Mouse (Mus musculus) kidney, adult 11 months (tissue): ENCODE results near the gene Teddm3.
"Not testable (repeated sequence)": the region's sequence is repeated elsewhere in the genome, so short reads cannot be mapped to it uniquely, and the experiment has no call there.

Source experiments
- DNase-seq: peaks from one replicate; pipeline ENCODE4 v3.0.0; 2022

Teddm3 gene

DNA sequence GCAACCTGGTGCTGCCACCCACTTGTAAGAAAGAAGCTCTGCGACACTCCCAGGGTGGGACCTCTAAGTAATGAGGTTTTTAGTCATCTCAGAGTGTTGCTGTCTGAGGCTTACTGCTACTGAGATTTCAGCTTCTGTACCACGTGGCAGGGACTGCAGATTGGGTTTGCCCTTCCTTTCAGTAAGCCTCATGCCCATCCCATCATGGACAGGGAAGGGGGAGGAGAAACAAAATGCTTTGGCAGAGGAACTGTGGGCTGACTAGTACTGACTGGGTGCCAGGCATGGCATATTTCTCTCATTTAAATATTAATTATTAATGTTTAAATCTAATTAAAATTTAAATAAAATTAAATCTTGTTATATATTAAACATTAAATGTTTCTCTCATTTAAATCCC is at the start of gene Teddm3:
Teddm3 (minus strand) TSS at position 101 of the 400 bp plus-strand sequence.
- DNase-seq, result not testable (repeated sequence)

DNA sequence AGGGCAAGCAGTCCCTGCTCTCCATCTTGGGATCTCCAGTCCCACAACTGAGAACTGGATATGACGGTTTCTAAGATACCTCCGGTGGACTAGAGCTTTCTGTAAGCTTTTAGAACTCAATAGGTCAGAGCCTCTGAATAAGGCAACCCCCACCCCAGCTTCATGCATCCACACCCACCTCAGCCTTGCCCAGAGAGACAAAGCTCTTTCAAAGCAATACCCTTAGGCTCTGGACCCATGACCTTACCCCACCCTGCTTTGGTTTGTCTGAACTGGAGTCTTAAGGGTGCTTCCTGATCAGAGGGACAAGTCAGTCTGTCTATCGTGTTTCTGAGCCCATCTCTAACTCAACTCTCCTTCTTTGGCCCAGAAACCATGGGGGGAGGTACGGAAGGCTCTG is 48.9 kb upstream of the Teddm3 start:
- no peak for DNase-seq

DNA sequence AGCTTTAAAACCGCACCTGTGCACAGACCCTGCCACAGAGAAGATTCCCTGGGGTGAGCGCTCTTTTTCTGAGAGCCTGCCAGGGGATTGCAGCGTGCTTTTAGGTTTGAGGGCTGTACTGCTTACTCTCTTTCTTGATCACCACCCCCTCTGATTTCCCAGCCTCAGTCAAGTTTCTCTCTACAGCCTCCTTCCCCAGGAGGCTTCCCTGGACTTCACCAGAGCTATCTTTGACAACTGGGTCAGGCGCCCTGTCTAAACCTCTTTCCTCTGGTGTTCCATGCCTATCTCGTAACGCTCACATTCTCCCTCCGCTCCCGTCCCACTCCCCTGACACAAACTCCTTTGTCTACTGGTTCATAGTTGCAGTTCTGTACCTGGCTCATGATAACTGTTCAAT is 45.6 kb upstream of the Teddm3 start:
- no peak for DNase-seq

DNA sequence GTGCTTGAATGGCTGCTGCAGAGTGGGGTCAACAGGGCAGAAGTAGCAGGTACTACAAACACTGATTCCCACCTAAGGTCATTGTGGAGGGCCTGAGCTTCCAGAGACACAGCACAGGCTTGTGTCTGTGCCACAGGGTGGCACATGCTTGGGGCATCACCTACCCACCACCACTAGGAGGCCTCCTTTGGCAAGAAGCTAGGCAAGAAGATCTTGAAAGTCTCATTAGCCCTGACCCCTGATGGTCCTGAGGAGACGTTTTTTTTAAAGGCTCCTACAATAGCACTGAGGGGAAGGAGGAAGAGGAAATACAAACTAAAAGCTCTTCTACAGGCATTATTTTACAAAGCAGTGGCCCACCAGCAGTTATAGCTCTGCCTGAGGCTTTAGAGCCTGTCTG is 44.7 kb upstream of the Teddm3 start:
- DNase-seq, result no peak

DNA sequence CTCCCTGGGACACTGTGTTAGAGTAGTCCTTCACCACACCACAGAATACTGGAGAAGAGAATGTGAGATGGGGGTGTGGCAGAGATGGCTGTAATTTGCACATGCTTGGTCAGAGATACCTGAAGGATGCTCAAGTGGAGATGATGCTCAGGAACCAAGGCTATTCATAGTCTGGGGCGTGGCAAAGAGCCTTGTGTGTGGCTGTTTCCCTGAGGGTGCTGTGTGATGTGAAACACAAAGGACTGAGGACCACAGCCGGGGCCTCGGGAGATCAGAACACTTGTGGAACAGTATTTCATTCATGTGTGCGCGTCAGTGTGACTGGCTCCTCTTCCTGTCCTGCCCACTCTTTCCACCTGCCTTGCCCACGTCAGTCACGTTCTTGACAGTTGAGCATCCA is 44.2 kb upstream of the Teddm3 start:
- DNase-seq, result no peak

DNA sequence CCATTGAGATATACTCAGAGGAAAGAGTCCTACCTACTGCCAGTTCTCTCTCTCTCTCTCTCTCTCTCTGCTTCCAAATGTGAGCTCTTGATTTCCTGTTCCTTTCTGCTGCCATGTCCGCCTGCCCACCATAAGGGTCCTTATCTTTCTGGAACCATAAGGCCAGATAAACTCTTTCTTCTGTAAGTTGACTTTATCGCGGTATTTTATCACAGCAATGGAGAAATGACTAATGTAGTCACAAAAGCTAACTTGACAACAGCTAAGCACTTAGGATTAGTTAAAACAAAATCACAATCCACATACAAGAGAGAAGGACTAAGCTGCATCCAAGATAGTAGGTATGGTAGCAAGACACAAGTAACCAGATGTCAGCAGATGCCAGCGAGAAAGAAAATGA is 43.7 kb upstream of the Teddm3 start:
- DNase-seq, result no peak

DNA sequence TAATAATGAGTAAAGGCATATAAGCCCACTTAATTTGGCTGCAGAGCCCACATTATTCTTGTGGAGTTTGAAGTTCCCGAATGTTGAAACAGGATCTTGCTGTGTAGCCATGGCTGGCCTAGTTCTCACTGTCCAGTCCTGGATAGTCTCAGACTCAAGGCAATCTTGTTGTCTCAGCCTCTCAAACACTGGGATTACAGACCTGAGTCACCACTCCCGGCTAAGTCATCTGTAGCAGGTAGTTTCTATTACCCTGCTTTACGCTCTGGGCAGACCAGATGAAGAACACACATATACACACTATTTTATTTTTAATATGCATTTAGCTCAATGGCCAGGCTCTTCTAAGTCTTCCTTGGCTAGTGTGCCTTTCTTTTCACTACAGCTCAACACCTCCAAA is 42.8 kb upstream of the Teddm3 start:
- no peak for DNase-seq

DNA sequence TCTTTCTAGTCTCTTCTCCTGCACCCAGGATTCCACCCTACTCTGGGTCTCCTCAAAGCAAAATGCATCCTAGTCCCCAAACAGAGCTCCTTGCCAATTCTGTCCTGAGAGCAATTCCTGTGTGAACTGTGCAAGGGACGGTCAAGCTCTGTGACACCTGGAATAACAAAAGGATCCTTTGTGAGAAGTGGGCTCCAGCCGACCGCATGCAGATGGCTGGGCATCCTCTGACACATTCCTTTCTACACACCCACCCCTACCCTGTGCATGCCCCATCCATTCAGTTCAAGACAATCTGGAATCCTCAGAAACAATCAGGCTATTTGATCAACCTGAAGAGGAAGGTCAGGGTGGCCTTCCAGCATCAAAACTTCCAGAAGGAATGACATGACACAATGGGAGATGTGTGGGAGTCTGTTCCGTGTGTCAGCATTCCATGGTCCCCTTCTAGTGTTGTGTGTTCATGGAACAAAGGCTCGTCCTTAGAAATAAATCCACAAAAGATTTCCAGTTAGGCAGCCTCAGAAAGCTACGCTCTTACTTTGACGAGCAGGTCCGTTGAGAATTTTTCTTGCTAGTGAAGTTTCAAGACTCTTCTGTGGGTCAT is 41.6 kb upstream of the Teddm3 start:
- no peak for DNase-seq

DNA sequence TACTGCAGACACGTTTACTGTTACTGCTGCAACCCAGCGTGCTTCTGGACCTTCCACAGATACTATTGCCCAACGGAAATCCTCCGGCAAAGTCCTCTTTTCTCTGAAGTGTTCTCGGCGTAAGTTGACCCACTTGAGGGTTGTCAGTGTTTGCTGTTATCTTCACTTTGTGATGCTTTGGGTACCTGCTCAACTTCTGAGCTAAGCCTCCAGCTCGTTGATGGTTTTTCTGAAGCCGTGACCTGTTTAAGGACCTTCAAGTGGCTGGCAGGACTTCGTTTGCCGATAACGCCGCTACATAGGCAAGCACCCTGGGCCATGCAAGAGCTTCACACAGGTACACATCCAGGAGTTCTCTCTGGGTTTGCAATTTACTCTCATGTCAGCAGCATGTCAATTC is 40.4 kb upstream of the Teddm3 start:
- no peak for DNase-seq

DNA sequence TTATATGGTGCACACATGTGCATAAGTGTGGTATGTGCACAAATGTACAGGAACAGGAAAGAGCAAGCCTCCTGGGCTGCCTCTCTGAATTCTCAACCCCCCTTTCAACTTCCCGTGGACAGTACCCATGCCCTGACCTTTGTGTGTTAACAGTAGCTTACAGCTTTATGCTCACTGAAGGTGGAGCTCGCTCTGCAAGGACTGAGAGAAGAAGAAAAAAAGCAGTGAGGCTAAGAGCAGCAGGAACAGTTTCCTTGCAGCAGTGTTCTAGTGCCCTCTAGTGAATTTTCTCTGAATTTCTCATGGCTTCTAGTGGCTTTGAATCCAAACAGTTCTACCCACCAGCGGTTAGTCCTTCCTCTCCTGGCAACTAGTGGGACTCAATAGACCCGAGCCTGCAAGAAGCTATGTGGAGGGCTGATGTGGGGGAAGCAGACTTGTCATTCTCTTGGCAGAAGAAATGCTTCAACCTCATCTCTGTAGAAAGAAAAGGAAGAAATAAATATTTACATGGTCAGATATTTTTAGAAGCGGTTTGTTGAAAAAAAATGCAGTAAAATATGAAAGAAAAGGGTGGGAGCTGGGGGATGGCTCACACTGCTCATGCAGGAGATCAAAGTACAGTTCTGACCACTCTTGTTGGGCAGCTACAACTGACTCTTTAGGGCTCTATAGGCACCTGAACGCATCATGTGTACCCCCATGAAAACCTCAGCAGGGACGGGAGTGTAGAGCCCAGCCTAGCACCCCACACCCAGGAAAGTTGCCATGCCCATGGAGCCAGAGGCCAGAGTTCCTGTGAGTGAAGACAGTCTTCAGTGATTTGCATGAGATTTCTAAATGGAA is 38.9 kb upstream of the Teddm3 start:
- no peak for DNase-seq

DNA sequence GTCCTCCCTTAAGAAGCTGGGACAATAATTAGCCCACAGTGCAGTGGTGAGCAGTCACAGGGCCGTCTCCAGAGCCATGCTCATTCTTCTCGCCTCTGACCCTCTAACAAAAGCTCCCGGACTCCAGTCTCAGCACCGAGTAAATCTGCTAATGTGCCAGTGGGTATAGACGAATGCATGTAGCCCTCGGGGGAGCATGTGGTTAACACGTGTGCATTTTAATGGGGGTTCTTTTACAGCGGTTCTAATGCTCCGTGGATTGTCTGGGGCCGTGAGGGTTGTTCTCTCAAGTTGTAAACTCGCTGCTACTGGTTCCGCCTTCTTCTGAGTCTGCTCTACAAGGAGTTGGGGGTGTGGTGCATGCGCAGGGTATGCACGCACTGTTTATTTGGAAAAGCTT is 37.8 kb upstream of the Teddm3 start:
- DNase-seq, result no peak

DNA sequence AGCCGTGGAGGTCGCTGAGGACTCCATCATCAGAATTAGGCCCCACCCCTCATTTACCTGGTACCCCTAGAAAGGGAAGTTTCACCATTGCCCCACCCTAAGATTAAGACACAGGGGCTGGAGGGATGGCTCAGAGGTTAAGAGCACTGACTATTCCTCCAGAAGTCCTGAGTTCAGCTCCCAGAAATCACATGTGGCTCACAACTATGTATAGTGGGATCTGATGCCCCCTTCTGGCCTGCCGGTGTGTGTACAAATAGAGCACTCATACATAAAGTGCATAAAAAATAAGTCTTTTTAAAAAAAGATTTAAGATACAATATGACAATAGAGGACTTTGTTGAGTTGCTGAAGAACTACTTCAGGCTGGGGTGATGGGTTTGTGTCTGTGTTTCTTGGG is 34.5 kb upstream of the Teddm3 start:
- DNase-seq, result no peak

DNA sequence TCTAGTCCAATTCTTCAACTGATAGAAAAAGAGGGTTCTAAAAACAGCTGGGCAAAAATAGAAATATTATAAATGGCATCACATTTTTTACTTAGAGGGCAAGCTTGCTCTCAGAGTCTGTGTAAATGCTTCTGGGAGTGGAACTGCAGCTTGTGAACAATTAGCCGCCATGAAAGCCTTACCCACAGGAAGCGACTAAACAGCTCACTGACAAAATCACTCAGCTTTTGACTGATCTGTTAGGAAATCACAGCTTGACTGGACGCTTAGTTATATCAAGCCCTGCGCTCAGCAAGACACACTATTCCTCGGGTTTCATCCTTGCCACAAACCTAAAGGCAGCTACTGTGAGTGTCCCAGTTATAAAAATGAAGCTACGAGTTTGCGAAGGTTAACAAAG is 33.8 kb upstream of the Teddm3 start:
- no peak for DNase-seq

DNA sequence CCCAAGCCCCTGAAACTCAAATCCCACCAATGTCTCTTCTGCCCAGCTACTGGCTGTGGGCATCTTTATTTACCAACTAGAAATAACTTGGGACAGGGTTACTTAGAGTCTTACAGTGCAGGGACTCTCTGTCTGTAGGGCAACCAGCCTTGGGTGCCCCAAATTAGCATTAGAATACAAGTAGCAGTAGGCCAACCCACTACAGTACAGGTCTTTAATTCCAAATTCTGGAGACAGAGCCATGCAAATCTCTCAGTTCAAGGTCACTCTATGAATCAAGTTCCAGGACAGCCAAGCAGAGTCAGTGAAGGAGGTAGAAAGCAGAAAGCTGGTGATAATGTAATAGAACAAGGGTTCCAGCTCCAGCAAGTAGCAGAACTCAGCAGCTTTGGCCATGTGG is 30.9 kb upstream of the Teddm3 start:
- no peak for DNase-seq

DNA sequence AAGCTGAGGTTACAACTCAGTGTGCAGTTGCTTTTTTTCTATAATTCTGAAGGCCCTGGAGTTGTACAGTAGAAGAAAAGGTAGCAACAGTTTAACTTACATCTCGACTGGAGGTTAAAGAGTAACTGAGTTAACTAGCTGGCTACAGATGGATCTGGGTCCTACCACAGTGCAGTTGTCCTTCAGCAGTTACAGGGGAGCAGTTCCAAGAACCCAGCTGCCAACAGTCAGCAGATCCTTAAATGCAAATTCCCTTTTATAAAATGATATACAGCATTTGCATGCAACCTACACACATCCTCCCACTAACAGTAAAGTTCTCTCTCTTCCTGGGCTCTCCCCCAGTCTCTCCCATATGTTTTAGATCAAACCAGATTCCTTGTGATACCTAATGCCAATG is 28.3 kb upstream of the Teddm3 start:
- peak; percentile 63 for DNase-seq

DNA sequence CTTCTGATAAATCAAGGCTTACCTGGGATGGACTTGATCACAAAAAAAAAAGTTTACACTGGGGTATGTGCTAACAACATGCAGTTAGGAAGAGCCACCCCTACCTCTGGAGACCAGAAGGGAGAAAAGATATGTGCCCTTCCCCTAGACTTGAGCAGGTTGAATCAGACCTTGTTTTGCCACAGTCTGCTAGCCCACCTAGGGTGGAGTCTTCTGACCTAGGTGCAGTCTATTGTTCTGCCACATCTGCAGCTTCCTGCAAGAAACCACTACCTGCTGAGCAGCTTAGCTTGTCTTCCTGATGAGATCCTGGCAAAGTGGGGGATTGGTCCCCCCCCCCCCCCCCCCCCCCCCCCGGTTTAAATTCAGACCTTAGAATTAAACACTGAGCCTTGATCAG is 21.4 kb upstream of the Teddm3 start:
- DNase-seq, result no peak

DNA sequence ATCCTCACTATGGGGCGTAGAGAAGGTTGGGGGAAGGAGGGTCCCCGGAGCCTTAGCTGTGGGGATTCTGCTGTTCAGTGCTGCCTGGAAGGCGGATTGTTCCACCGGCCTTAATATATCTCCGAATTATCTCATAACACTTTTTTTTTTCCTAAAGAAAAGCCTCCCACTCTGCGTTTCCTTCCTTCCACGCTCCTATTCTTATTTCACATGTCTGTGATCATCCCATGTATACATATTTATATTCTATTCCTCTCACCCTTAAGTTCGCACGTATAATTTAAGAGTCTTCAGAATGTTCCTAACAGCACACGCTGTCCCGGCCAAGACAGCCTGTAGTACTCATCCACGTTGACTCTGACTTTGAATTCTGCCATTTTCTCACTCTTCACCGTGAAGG is 14.9 kb upstream of the Teddm3 start:
- DNase-seq, result no peak

DNA sequence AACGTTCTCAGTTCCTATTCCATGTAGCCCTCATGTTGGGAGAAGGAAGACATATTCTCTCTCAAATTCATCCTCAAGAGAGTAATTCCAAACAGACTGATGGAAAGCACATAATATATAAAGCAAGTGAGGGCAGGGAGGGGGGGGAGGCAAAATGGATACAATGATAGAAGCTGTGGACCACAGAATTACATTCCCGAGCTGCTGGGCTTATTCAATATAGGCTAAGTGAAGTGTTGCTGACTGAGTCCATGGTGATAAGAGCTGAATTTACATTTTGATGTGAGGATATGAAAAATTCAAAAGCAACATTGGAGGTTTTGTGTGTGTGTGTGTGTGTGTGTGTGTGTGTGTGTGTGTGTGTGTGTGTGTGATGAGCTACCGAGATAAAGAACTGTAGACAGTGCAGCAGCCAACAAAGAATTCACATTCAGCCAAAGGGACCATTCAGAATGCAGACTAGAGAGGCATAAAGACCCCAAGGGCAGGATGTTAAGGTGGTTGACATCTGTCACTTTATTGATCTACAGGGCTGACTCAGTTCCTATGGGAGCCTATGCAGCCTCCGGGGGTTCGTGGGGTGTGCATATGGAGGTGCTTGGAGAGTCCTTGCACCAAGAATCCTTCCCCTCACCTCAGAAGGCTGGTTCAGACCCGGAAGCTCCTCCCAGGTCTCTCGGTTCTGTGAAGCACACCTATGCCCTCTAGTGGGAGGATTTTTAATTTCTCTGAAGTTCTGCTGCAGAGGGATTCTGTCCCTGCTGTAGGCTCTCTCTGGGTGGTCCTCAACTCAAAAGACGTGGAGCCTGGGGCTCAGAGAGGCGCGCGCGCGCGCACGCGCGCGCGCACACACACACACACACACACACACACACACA is 11.8 kb upstream of the Teddm3 start:
- DNase-seq, result not testable (repeated sequence)

DNA sequence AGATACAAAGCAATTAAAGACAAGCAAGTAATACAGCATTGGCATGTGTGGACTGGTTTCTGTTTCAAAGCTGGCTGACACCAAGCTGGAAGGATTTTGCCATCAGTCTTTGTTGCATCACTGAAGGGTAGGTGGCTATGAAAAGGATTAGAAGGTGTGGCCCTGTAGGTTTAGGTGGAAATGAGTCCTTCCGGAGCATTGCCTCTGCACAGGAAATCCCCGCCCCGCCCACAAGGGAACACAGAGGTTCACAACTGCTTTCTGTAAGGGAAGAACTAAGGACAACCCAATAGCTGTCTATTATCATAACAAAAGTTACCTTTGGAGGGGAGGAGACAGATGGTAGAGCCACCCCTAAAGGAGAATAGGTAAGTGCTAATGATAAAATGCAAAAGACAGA is 9.6 kb upstream of the Teddm3 start:
- DNase-seq, result not testable (repeated sequence)

DNA sequence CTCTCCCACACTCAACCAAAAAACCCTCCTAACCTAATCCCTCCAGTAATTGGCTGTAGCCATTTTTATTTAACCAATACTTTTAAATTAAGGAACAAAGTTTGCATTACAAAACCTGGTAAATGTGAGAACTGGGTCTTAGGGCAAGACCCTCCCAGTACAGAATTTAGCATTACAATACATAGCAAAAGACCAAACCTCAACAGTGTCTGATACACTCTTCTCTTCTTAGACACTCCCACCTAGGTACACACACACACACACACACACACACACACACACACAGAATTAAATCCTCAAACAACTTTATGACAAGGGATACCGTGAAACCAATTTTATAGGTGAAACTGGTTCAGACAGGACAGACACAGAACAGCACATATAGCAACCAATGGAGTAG is 5.4 kb upstream of the Teddm3 start:
- DNase-seq, result not testable (repeated sequence)

DNA sequence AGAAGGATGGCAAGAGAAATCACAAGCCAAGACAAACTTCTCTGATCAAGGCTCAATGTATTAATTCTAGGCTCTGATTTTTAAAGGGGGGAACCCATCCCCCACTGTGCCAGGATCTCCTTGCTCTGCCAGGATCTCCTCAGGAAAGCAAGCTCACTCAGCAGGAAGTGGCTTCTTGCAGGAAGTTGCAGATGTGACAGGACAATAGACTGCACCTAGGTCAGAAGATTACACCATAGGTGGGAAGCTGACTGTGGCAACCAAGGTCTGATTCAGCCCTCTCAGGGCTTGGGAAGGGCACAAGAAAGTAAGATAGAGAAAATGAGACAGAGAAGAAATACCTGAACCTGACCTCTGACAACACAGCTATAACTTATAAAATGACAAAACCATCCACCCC is 2.5 kb upstream of the Teddm3 start:
- DNase-seq, result not testable (repeated sequence)

DNA sequence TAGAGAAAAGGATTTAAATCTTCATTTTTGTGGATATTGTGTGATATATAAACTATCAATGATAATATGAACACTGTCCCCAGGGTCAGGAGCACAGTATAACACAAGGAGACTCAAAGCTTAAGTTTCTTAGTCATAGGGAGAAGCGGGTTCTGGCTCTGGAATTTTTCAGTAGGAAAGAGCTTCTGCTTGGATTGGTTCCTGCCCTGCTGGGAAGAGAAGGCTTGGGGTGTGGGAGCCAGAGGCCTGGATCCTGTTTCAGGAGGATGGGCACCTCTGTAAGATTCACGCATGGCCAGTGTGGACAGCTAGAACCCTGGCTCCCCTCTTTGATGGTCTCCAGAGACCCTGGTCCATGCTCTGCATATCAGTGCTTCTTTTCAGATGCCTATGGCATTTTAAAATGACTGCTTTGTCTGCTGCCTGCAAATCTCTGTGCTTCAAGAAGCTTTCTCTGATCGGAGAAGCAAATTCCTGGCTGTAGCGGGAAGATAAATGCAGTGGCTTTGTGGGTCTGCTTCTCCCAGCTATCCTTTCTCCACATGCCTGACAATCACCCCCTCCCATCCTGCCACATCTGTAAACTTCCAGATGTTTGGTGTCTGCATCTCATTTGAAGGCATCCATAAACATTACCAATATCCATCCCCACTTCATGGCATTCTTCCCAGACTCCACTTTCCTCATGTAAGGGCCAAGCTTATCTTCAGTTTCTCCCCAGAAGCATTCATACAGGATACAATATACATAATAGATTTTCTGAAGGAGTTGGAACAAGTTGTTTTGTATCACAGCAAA is 2.0 kb downstream of the Teddm3 start:
- no peak for DNase-seq

DNA sequence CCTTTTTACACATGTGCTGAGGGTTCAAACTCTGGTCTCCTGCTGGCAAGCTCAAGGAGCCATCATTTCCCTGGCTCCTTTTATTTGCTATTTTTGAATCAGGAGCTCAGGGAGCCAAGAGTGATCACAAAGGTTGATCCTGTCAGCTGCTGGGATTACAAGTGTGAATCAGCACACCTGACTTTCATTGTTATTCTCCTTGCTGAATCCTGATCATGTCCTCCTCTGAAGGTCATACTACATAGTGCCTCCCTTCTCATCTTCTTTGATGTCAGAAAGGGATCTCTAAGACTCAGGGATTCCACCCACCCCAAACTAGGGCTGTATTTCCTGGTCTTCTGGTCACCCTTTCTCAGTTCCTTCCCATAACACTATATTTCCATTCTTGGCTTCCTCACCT is 3.9 kb downstream of the Teddm3 start:
- DNase-seq, result no peak
